Mouse (Mus musculus): ENCODE results near the gene Higd2a. TPM values are rescaled to one million over a fixed set of nuclear protein-coding genes. Genes with fewer than 3 reads are reported as not detected.
A peak's percentile ranks its signal among the peaks of the same experiment; 100 is the strongest.

The Higd2a gene
- total RNA-seq, 2 experiments from 2014 or later, result 126 to 131 TPM

- intact Hi-C loops (cut with DNase I; ENCODE audit: low total_unique reads), result no loop called here
- DNase-seq, result no peak
These were observed 12.1 kb upstream of the Higd2a start for GRCm38 (mm10) chr13:54577652-54578507.

GRCm38 (mm10) chr13:54581385-54581784 is 8.6 kb upstream of the Higd2a start:
- no peak for DNase-seq
- intact Hi-C loops (cut with DNase I; ENCODE audit: low total_unique reads), result no loop called here

- DNase-seq, result no peak
- intact Hi-C loops (cut with DNase I; ENCODE audit: low total_unique reads), result no loop called here
These were observed 7.9 kb upstream of the Higd2a start for GRCm38 (mm10) chr13:54582126-54582525.

GRCm38 (mm10) chr13:54582860-54583259 is 7.1 kb upstream of the Higd2a start:
- DNase-seq, result no peak
- intact Hi-C loops (cut with DNase I; ENCODE audit: low total_unique reads), result no loop called here

- DNase-seq, result no peak
- intact Hi-C loops (cut with DNase I; ENCODE audit: low total_unique reads), result no loop called here
These were observed 4.2 kb upstream of the Higd2a start for GRCm38 (mm10) chr13:54585831-54586230.

GRCm38 (mm10) chr13:54589414-54589995 is 502 bp upstream of the Higd2a start:
- DNase-seq, result no peak
- intact Hi-C loops (cut with DNase I; ENCODE audit: low total_unique reads), result no loop called here

GRCm38 (mm10) chr13:54591776-54592356 is 1.9 kb downstream of the Higd2a start:
- intact Hi-C loops (cut with DNase I; ENCODE audit: low total_unique reads), result no loop called here
- no peak for DNase-seq

- intact Hi-C loops (cut with DNase I; ENCODE audit: low total_unique reads), result no loop called here
- peak; percentile 32 for DNase-seq
These were observed 3.6 kb downstream of the Higd2a start for GRCm38 (mm10) chr13:54593617-54594016.

GRCm38 (mm10) chr13:54596107-54596690 is 6.2 kb downstream of the Higd2a start:
- intact Hi-C loops (cut with DNase I; ENCODE audit: low total_unique reads), result no loop called here

GRCm38 (mm10) chr13:54596870-54597269 is 6.9 kb downstream of the Higd2a start:
- intact Hi-C loops (cut with DNase I; ENCODE audit: low total_unique reads), result no loop called here
- DNase-seq, result no peak

More at GRCm38 (mm10) chr13:54596107-54596690, 6.2 kb downstream of the Higd2a start:
- DNase-seq, result no peak

- no peak for DNase-seq
- intact Hi-C loops (cut with DNase I; ENCODE audit: low total_unique reads), result no loop called here
These were observed 8.7 kb downstream of the Higd2a start for GRCm38 (mm10) chr13:54598622-54599143.

GRCm38 (mm10) chr13:54602639-54603111 is 12.7 kb downstream of the Higd2a start:
- intact Hi-C loops (cut with DNase I; ENCODE audit: low total_unique reads), result no loop called here
- DNase-seq, result no peak

GRCm38 (mm10) chr13:54603501-54603900 is 13.5 kb downstream of the Higd2a start:
- DNase-seq, result no peak

GRCm38 (mm10) chr13:54604221-54604620 is 14.2 kb downstream of the Higd2a start:
- intact Hi-C loops (cut with DNase I; ENCODE audit: low total_unique reads), result no loop called here
- DNase-seq, result no peak

More at GRCm38 (mm10) chr13:54603501-54603900, 13.5 kb downstream of the Higd2a start:
- intact Hi-C loops (cut with DNase I; ENCODE audit: low total_unique reads), result no loop called here

- intact Hi-C loops (cut with DNase I; ENCODE audit: low total_unique reads), result no loop called here
- DNase-seq, result no peak
These were observed 15.4 kb downstream of the Higd2a start for GRCm38 (mm10) chr13:54605426-54605825.

- intact Hi-C loops (cut with DNase I; ENCODE audit: low total_unique reads), result no loop called here
- DNase-seq, result no peak
These were observed 17.2 kb downstream of the Higd2a start for GRCm38 (mm10) chr13:54607204-54607603.

- DNase-seq, result no peak
These were observed 18.0 kb downstream of the Higd2a start for GRCm38 (mm10) chr13:54608002-54608401.

GRCm38 (mm10) chr13:54608666-54609065 is 18.7 kb downstream of the Higd2a start:
- intact Hi-C loops (cut with DNase I; ENCODE audit: low total_unique reads), result no loop called here
- peak; percentile 50 for DNase-seq

More at GRCm38 (mm10) chr13:54608002-54608401, 18.0 kb downstream of the Higd2a start:
- intact Hi-C loops (cut with DNase I; ENCODE audit: low total_unique reads), result no loop called here

- intact Hi-C loops (cut with DNase I; ENCODE audit: low total_unique reads), result no loop called here
These were observed 19.3 kb downstream of the Higd2a start for GRCm38 (mm10) chr13:54609301-54609700.

GRCm38 (mm10) chr13:54610613-54610971 is 20.6 kb downstream of the Higd2a start:
- DNase-seq, result peak; percentile 19
- intact Hi-C loops (cut with DNase I; ENCODE audit: low total_unique reads), result no loop called here

More at GRCm38 (mm10) chr13:54609301-54609700, 19.3 kb downstream of the Higd2a start:
- DNase-seq, result no peak
